Mouse (Mus musculus) hindbrain, embryonic 11.5 days (tissue): ENCODE data around the gene Map6d1. TPM values are rescaled to one million over a fixed set of nuclear protein-coding genes. Genes with fewer than 3 reads are reported as not detected.

Experiments
- ATAC-seq: fragments of 200-750 bp; cut with Nextera tagmentation; 2 replicates; pipeline ENCODE4 v1.8.0; 2017; ENCODE audit warnings: mild to moderate bottlenecking, moderate TSS enrichment, moderate library complexity; ENCODE audit not compliant: low FRiP score
- DNase-seq: peaks from one replicate; pipeline ENCODE4 v3.0.0-alpha.2; 2015; ENCODE audit warnings: low spot score
- H3K27ac ChIP-seq: fragments of 300-500 bp; sonication (generic); 2 replicates; pipeline ENCODE4 v1.5.1; 2014; ENCODE audit warnings: mild to moderate bottlenecking, low read depth, low read length
- H3K27me3 ChIP-seq: fragments of 300-500 bp; sonication (generic); 2 replicates; pipeline ENCODE4 v1.6.1; 2014; ENCODE audit warnings: mild to moderate bottlenecking, low read length, moderate library complexity, mixed read lengths; ENCODE audit not compliant: control insufficient read depth, insufficient read depth
- H3K36me3 ChIP-seq: fragments of 300-500 bp; sonication (generic); 2 replicates; pipeline ENCODE4 v1.6.1; 2014; ENCODE audit warnings: mild to moderate bottlenecking, low read length, moderate library complexity, mixed read lengths; ENCODE audit not compliant: control insufficient read depth, insufficient read depth
- H3K4me1 ChIP-seq: fragments of 300-500 bp; sonication (generic); replicated peaks from 2 replicates; pipeline ENCODE4 v1.6.1; 2014; ENCODE audit warnings: low read length, mixed read lengths; ENCODE audit not compliant: control insufficient read depth, insufficient read depth
- H3K4me2 ChIP-seq: fragments of 300-500 bp; sonication (generic); replicated peaks from 2 replicates; pipeline ENCODE4 v1.6.1; 2014; ENCODE audit warnings: mild to moderate bottlenecking, low read depth, low read length
- H3K4me3 ChIP-seq: fragments of 300-500 bp; sonication (generic); 2 replicates; pipeline ENCODE4 v1.5.1; 2014; ENCODE audit warnings: low read depth, low read length
- H3K9ac ChIP-seq: fragments of 300-500 bp; sonication (generic); 2 replicates; pipeline ENCODE4 v1.6.1; 2014; ENCODE audit warnings: low read depth, low read length
- H3K9me3 ChIP-seq: fragments of 300-500 bp; sonication (generic); 2 replicates; pipeline ENCODE4 v1.6.1; 2016; ENCODE audit warnings: low read length; ENCODE audit not compliant: control insufficient read depth
- WGBS: fragments of 180-500 bp; shearing (Covaris S2); extraction: QIAGEN DNeasy Blood & Tissue Kit; methylation state at CpG from one replicate; pipeline ENCODE4 v1.1.7; 2014; 5-methylcytosine and 5-hydroxymethylcytosine counted together
- polyA plus RNA-seq: library from polyadenylated mRNA; unstranded; fragments of >200 nt; fragmentation: Nextera tagmentation; extraction: Ambion mirVana; gene quantifications from 2 replicates; pipeline ENCODE4 v1.2.1, GENCODE M21; 2014

Gene Map6d1
- polyA plus RNA-seq, 1 experiment from 2014 or later = 1.7 TPM

DNA sequence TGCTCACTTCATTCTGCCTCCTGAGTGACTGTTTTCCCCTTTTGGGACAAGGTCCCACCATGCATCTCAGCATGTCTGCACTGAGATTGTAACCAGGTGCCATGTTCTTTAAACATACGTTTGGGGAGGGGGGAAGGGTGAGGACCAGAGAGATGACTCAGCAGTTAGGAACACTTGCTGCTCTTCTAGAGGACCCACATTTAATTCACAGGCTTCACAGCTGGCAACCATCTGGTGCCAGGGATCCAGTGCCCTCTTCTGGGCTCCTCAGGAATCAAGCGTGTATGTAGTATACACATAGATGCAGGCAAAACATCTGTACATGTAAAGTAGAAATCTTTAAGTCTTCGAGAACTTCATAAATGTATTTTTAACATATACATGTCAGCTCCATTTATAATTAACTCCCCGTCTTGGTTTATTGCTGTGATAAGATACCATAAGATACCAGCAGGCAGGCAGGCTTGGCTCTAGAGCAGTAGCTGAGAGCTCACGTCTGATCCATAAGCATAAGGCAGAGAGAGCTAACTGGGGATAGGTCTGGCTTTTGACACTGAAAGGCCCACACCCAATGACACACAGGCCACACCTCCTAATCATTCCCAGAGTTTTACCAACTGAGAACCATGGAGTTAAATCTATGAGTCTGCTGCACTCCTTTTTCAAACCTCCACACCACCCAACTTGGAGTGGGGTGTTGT, 41.5 kb downstream of the Map6d1 start:
- ATAC-seq = no peak
- Histone ChIP-seq H3K27ac (no peak overlapping the region), H3K9me3 (no peaks in the 10 kb centered on the region), H3K4me2 (no peak overlapping the region), H3K4me3 (no peak overlapping the region), H3K9ac (no peak overlapping the region), H3K36me3 (peaks cover 8% of the 10 kb centered on the region; the same call in 1 of the 2 replicates), H3K4me1 (no peaks in the 10 kb centered on the region), H3K27me3 (no peaks in the 10 kb centered on the region)
- WGBS = 87% methylated on average over 5 of the region's 5 CpGs
- DNase-seq = no peak

DNA sequence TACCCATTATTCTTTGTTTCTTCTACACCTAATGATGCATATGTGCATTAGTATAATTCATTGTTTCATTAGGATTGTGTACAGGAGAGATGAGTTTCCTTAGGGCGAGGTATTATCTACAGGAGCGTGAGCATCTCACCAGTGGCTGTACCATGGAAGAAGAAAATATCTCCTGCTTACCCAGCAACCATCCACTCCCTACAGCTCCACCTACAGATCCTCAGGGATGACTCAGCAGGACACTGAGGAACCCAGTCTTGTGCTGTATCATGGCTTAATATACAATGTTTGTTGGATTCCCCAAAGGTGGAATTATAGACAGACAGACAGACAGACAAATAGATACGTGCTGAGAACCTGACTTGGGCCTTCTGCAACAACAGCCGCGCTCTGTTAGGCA, 44.2 kb downstream of the Map6d1 start:
- no peak overlapping the region for H3K27ac ChIP-seq
- no peak overlapping the region for H3K4me3 ChIP-seq
- H3K27me3 ChIP-seq = no peaks in the 10 kb centered on the region
- DNase-seq (no peak), ATAC-seq (no peak)
- H3K9ac ChIP-seq = no peak overlapping the region
- 94% methylated on average over 5 of the region's 5 CpGs for WGBS
- H3K9me3 ChIP-seq = no peaks in the 10 kb centered on the region
- no peaks in the 10 kb centered on the region for H3K4me1 ChIP-seq
- no peak overlapping the region for H3K4me2 ChIP-seq
- peaks cover 11% of the 10 kb centered on the region; the same call in 1 of the 2 replicates for H3K36me3 ChIP-seq

DNA sequence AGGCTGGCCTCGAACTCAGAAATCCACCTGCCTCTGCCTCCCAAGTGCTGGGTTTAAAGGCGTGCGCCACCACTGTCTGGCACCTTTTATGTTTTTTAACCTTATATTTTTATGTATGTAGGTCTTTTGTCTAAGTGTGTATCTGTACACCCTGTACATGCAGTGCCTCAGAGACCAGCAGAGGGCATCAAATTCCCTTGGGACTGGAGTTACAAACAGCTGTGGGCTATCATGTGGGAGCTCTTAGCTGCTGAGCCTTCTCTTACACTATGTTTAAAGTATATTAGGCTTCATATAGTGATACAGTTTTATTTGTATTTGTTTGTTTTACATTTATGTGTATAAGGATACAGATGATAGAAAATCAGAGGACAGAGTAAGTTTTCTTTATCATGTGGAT, 45.6 kb downstream of the Map6d1 start:
- Histone ChIP-seq H3K4me2 (no peak overlapping the region), H3K36me3 (peaks cover 8% of the 10 kb centered on the region; the same call in 1 of the 2 replicates), H3K27me3 (no peaks in the 10 kb centered on the region), H3K9ac (no peak overlapping the region), H3K4me3 (no peak overlapping the region), H3K4me1 (no peaks in the 10 kb centered on the region), H3K27ac (no peak overlapping the region), H3K9me3 (no peaks in the 10 kb centered on the region)
- WGBS = 99% methylated on average over 3 of the region's 3 CpGs
- ATAC-seq (no peak), DNase-seq (peak; percentile 40)

DNA sequence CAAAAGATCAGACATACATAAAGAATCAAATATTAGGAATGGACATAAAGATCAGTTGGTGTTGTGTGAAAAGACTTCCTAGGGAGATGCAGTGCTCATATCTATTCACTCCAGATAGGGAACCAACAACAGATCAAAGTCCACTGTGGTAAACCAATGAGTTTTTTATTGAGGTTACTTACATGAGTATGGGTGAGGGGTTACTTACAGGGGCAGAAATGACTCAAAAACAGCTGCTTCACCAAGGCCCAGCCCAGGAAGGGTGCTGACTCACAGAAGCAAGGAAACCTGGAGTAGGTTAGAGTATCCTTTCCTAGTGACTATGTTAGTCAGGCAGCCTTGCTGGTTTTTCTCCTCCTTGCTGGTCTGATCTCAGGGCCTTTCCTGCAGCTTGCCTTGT, 49.1 kb downstream of the Map6d1 start:
- no peak for ATAC-seq
- no peaks in the 10 kb centered on the region for H3K9me3 ChIP-seq
- H3K4me1 ChIP-seq = no peaks in the 10 kb centered on the region
- no peak overlapping the region for H3K4me3 ChIP-seq
- no peak overlapping the region for H3K9ac ChIP-seq
- no peak overlapping the region for H3K4me2 ChIP-seq
- H3K27me3 ChIP-seq = no peaks in the 10 kb centered on the region
- H3K36me3 ChIP-seq = peaks cover 5% of the 10 kb centered on the region; the same call in 1 of the 2 replicates
- DNase-seq = no peak
- H3K27ac ChIP-seq = no peak overlapping the region

DNA sequence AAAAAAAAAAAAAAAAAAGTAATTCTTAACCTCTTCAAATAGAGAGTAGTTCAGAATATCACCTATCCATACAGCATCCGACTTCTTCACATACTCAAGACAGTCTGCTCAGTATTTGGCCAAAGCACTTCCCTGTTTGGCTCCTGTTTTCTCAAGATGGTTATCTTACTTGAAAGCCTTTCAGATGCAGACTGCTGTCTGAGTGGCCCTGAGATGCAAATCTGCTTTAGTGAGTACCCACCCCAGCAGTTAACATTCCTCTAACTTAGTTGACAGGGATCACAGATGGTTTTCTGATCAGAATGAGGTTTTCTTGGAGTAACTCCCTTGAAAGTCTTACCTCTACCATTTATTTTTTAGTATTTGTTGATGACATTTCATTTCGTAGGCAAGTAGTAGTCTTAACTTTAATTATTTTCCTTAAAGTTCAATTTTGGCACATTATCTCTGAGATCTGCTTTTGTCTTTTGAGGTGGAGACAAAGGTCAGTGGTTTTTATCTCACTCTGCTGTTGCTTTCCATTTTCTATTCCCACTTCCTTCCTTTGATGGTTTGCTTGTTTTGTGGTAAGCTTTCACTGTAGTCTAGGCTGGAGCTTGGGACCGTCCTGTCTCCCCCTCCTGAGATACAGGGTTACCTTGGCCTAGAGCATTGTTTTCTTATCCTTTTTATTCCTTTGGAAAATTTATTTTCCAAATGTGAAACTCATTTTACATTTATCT, 49.8 kb downstream of the Map6d1 start:
- Histone ChIP-seq H3K4me2 (no peak overlapping the region), H3K36me3 (0 out of 2 replicates have a peak, but pooled peaks cover 6% of the 10 kb centered on the region), H3K27ac (no peak overlapping the region), H3K27me3 (no peaks in the 10 kb centered on the region), H3K9me3 (no peaks in the 10 kb centered on the region), H3K9ac (no peak overlapping the region), H3K4me1 (no peaks in the 10 kb centered on the region), H3K4me3 (no peak overlapping the region)
- no peak for ATAC-seq
- DNase-seq = no peak
- 93% methylated on average over 3 of the region's 3 CpGs for WGBS

DNA sequence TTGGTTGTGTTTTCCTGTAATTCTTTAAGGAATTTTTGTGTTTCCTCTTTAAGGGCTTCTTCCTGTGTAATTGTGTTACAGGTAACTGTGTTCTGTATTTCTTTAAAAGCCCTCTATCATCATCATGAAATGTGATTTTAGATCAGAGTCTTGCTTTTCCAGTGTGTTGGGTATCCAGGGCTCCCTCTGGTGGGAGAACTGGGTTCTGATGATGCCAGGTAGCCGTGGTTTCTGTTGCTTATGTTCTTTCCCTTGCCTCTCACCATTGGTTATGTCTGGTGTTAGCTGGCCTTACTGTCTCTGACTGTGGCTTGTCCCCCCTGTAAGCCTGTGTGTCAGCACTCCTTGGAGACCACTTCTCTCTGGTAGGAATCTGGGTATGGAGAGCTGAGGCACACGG, 55.8 kb downstream of the Map6d1 start:
- H3K4me3 ChIP-seq = no peak overlapping the region
- H3K27ac ChIP-seq = no peak overlapping the region
- no peaks in the 10 kb centered on the region for H3K9me3 ChIP-seq
- 0 out of 2 replicates have a peak, but pooled peaks cover 6% of the 10 kb centered on the region for H3K36me3 ChIP-seq
- H3K4me2 ChIP-seq = no peak overlapping the region
- H3K27me3 ChIP-seq = no peaks in the 10 kb centered on the region
- 64% methylated on average over 2 of the region's 2 CpGs for WGBS
- H3K4me1 ChIP-seq = no peaks in the 10 kb centered on the region
- DNase-seq (peak; percentile 42), ATAC-seq (no peak)
- H3K9ac ChIP-seq = no peak overlapping the region

Other genes starting within 250 kb of the Map6d1 start
- gene Klhl24, start 143.8 kb downstream of the Map6d1 start, polyA plus RNA-seq = 50.3 and 50.8 TPM in 2 replicates
- 31.1 and 32.8 TPM in 2 replicates for gene Yeats2, start 100.3 kb downstream of the Map6d1 start, polyA plus RNA-seq
- 103 and 105 TPM in 2 replicates for gene Parl, start 61.0 kb upstream of the Map6d1 start, polyA plus RNA-seq
- gene Cyp2ab1, start 84.0 kb upstream of the Map6d1 start, polyA plus RNA-seq = not detected in 2 replicates
- gene Abcc5, start 185.0 kb upstream of the Map6d1 start, polyA plus RNA-seq = 65.4 and 89.9 TPM in 2 replicates